Mouse (Mus musculus) hindlimb bud, embryonic 11.5 days (tissue): Measurements from ENCODE around the gene Tle6.

ENCODE experiments used
- DNase-seq: peaks from one replicate; pipeline ENCODE4 v3.0.0-alpha.2; 2012; ENCODE audit warnings: low read depth, low spot score; ENCODE audit errors: extremely low spot score

Tle6 gene

DNA sequence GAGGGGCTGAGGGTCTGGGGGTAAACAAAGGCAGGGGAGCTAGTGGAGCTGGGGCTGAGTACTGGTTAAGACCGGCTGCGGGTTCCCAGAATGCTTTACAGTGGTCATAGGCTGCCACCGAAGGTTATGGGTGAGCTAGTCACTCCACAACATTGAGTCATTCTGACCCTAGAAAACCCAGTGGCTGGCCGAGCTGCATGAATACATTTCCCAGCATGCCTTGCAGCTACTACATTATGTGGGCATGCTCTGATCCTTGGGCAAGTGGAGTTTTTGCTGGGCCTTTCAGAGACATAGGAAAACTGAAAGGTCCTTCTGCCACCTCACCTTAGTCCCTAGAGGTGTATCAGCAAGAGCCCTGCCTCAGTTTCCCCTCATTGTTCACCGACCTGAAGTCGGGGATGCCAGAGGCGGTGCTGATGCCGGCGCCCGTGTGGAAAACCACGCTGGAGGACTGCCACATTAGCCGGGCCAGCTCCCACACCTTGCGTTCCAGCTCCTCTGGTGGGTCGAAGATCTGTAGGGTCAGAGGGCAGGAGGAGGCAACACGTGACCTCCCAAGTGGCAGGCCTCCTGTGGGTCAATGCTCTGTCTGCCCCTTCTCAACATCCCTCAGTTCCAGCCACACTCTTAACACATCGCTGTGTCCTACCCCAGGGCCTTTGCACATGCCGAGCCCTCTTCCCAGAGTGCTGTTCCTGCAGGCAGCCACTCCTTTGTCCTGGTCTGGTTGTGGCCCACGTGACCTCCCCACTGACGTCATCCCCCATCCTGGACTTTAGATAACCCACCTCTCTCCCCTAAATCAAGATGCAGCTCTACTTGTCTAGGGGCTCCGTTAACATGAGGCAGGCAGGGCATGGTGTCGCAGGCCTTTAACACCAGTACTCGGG is 25.5 kb upstream of the Tle6 start:
- DNase-seq, result no peak

GRCm38 (mm10) chr10:81623441-81623840 is 22.6 kb upstream of the Tle6 start:
- no peak for DNase-seq

DNA sequence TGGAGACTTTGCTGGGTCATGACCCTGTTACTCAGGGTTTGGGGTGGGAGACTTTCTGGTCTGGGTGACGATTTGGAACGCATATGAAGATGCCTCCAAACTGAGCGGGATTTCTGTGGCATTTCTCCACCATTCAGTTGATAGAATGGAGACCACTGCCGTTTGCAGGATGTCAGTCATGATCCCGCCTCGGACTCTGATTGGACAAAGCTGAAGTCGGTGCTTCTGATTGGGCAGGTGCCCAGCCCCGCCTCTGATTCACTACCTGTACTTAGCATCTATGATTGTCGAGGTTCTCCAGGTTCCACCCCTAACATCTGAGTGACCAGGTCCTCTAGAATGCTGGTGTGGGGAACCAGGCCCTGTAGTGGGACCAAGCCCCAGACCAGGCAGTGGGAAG is 19.9 kb upstream of the Tle6 start:
- DNase-seq, result no peak

DNA sequence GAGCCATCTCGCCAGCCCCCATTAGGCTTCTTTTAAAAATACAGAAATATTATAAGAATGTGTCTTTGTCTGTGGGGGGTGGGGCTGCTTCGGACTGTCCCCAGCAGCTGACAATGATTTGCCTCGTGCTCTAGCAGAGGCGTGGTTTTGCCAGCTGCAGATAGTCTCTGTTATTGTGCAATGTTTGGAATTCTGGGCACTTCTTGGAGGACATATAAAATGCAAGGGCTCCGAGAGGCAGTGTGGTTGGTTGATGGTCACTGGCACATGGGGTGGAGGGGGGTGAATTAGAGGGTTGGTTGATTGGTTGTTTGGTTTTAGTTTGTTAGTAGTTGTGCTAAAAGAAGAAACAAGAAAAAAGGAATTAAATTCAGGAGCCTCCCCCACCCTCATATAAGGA is 19.1 kb upstream of the Tle6 start:
- no peak for DNase-seq

- no peak for DNase-seq
These were observed 14.6 kb upstream of the Tle6 start for GRCm38 (mm10) chr10:81615486-81615885.

DNA sequence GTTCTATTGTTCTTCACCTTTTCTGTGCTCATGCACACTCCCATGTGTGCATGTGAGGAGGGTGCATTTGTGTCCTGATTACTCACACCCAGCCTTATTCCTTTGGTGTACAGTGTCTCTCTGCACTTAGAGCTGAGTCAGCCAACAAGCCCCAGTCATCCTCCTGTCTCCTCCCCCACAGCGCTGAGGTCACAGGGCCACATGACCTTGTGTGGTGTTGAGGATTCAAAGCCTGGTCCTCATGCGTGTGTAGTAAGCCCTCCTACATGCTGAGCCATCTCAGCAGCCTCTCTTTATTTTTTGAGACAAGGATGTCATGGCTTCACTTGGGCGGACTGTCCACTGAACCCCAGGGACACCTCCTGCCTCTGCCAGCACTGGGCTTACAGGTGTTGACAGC is 11.9 kb upstream of the Tle6 start:
- no peak for DNase-seq

GRCm38 (mm10) chr10:81608308-81608707 is 7.4 kb upstream of the Tle6 start:
- DNase-seq, result no peak

GRCm38 (mm10) chr10:81605974-81606751 is 5.3 kb upstream of the Tle6 start, which contains the start of gene BC025920:
Gene BC025920 (plus strand): TSS chr10:81606270.
- peak; percentile 99 for DNase-seq

DNA sequence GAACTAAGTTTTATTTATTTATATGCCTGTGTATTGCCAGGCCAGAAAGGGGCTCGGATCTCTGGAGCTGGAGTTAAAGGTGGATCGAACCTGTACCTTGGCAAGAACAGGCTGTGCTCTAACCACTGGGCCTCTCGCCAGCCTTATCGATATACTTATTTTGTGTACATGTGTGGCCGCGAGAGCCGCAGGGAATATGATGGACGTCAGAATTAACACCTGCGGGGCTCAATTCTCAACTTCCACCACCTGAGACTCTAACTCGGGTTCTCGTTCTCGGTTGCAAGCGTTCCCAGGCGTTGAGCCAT is 4.7 kb upstream of the Tle6 start:
- DNase-seq, result no peak

GRCm38 (mm10) chr10:81604968-81605665 is 4.2 kb upstream of the Tle6 start:
- peak; percentile 85 for DNase-seq

GRCm38 (mm10) chr10:81604019-81604967 is 3.4 kb upstream of the Tle6 start:
- DNase-seq, result no peak

- DNase-seq, result no peak
These were observed 1.9 kb upstream of the Tle6 start for GRCm38 (mm10) chr10:81602741-81603151.

- DNase-seq, result no peak
These were observed 578 bp upstream of the Tle6 start for GRCm38 (mm10) chr10:81601396-81601905.

DNA sequence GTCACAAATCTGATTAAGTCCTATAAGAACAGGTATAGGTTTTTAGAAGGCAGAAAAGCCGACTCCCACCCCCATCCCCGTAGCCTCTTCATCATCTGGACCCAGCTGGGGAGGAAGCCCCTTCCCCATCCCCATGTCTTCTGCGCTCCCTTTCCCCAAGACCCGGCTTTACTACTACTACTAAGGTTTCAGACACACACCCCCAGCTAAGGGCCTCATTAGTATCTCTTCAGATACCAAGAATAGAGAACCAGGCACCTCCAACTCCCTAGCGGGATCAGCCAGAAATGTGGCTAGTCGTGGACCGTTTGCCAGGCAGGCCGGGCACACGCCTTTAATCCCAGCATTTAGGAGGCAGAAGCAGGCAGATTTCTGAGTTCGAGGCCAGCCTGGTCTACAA is 777 bp downstream of the Tle6 start:
- no peak for DNase-seq

- no peak for DNase-seq
These were observed 1.2 kb downstream of the Tle6 start for GRCm38 (mm10) chr10:81599630-81600029.

GRCm38 (mm10) chr10:81598871-81599270 is 2.0 kb downstream of the Tle6 start:
- no peak for DNase-seq

DNA sequence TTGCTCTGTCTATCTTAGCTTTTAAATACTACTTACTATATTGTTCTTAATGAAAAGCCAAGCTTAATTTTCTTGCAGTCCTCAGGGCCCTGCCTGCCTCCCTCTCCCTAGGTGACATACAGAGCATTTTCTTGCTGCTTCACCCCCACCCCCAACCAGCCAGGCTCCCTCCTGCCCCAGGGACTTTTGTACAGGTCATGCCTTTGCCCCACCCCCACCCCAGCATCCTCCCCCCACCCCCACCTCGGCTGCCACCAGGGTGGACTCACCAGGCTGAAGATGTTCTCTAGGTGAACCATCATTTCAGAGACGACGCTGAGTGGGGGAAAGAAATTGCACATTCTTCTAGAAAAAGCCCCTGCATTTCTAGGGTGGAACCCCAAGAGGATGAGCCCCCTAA is 2.5 kb downstream of the Tle6 start:
- DNase-seq, result no peak

- no peak for DNase-seq
These were observed 3.5 kb downstream of the Tle6 start for GRCm38 (mm10) chr10:81597137-81597950.

- DNase-seq, result no peak
These were observed 4.3 kb downstream of the Tle6 start for GRCm38 (mm10) chr10:81596611-81597010.
